In genomic region chr10:42193981-42194380, GRCm38 (mm10) we compare ENCODE assay signal across 19 mouse cellular contexts.
"Had no signal": no experiment of that assay in that cellular context is flagged by ENCODE, and none has a peak within 500 bp of the region (broad histone marks: within the 10 kb centered on the region; RNA-seq: fewer than 3 reads in every experiment).

No protein-coding gene starts in this region.

- H3K4me2 ChIP-seq: lung, embryonic 14.5 days; midbrain, embryonic 12.5 days; neural tube, embryonic 13.5 days; neural tube, embryonic 15.5 days had no signal

- H3K27ac ChIP-seq: midbrain, embryonic 10.5 days; midbrain, embryonic 12.5 days; neural tube, embryonic 13.5 days; neural tube, embryonic 15.5 days had no signal

- ATAC-seq: midbrain, embryonic 16.5 days had no signal

- H3K9me3 ChIP-seq: midbrain, embryonic 12.5 days; neural tube, embryonic 15.5 days had no signal

- DNase-seq: lung, adult 18-20 months; lung, embryonic 14.5 days; lung, postnatal 10 days; lung, postnatal 4 days; midbrain, embryonic 14.5 days; retina, postnatal 1 day; right cerebral cortex, adult 18-20 months; right cerebral cortex, postnatal 25 days; right cerebral cortex, postnatal 4 days; spleen, adult 18-20 months; thymus, adult 18-20 months; thymus, postnatal 14 days; thymus, postnatal 36 days had no signal

- H3K4me3 ChIP-seq: midbrain, embryonic 10.5 days; midbrain, embryonic 12.5 days; myocyte; neural tube, embryonic 13.5 days; neural tube, embryonic 15.5 days had no signal

- H3K9ac ChIP-seq: lung, embryonic 14.5 days; midbrain, embryonic 12.5 days; neural tube, embryonic 13.5 days; neural tube, embryonic 15.5 days had no signal

- H3K27me3 ChIP-seq: neural tube, embryonic 13.5 days; neural tube, embryonic 15.5 days had no signal
